Mouse (Mus musculus): ENCODE results near the gene Tnip1. TPM values are rescaled to one million over a fixed set of nuclear protein-coding genes. Genes with fewer than 3 reads are reported as not detected.
A peak's percentile ranks its signal among the peaks of the same experiment; 100 is the strongest.

Tnip1 gene
- polyA plus RNA-seq, 1 experiment from 2014 or later = 19.6 TPM

DNA sequence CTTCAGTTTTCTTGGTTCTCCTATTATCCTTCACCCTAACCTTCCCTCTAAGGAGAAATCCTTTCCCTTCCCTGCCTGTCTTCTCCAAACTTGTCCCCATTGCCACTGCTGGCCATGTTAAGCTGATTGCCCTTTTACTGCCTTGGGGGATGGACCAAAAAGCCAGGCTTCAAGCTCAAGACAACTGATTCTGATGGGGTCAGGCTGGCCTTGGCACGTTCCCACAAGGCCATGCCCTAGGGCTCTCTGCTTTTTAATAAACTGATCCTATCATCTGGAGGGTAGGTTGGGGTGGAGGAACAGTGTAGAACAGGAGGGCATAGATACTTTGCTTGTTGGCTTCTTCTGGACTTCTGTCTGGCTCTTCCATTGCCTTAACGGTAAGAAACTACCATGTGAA is 77.3 kb downstream of the Tnip1 start:
- Histone ChIP-seq H3K36me3 (ENCODE audit: control insufficient read depth, insufficient read depth, low read length) (no peaks in the 10 kb centered on the region), H3K27ac (ENCODE audit: low read depth, low read length) (no peak overlapping the region), H3K9ac (ENCODE audit: low read depth, low read length) (no peak overlapping the region), H3K27me3 (replicated peaks; ENCODE audit: control insufficient read depth, insufficient read depth, low read length) (no peaks in the 10 kb centered on the region), H3K4me1 (ENCODE audit: control insufficient read depth, insufficient read depth, low read depth, low read length) (no peaks in the 10 kb centered on the region), H3K4me3 (ENCODE audit: low read length) (no peak overlapping the region), H3K9me3 (ENCODE audit: control insufficient read depth, low read length) (no peaks in the 10 kb centered on the region), H3K4me2 (ENCODE audit: low read length) (no peak overlapping the region)
- 88% methylated on average over 2 of the region's 2 CpGs for WGBS
- ATAC-seq = no peak

- Histone ChIP-seq H3K9ac (ENCODE audit: low read depth, low read length) (no peak overlapping the region), H3K27ac (ENCODE audit: low read depth, low read length) (no peak overlapping the region), H3K4me2 (ENCODE audit: low read length) (no peak overlapping the region), H3K4me3 (ENCODE audit: low read length) (no peak overlapping the region), H3K36me3 (ENCODE audit: control insufficient read depth, insufficient read depth, low read length) (no peaks in the 10 kb centered on the region), H3K4me1 (ENCODE audit: control insufficient read depth, insufficient read depth, low read depth, low read length) (no peaks in the 10 kb centered on the region), H3K27me3 (replicated peaks; ENCODE audit: control insufficient read depth, insufficient read depth, low read length) (no peaks in the 10 kb centered on the region), H3K9me3 (ENCODE audit: control insufficient read depth, low read length) (no peaks in the 10 kb centered on the region)
- WGBS = 22% methylated on average over 5 of the region's 5 CpGs
- ATAC-seq = no peak
Observed at GRCm38 (mm10) chr11:54884937-54885336, 77.8 kb downstream of the Tnip1 start.

- Histone ChIP-seq H3K4me2 (ENCODE audit: low read length) (no peak overlapping the region), H3K4me1 (ENCODE audit: control insufficient read depth, insufficient read depth, low read depth, low read length) (no peaks in the 10 kb centered on the region), H3K9me3 (ENCODE audit: control insufficient read depth, low read length) (no peaks in the 10 kb centered on the region), H3K9ac (ENCODE audit: low read depth, low read length) (no peak overlapping the region), H3K27me3 (replicated peaks; ENCODE audit: control insufficient read depth, insufficient read depth, low read length) (no peaks in the 10 kb centered on the region), H3K27ac (ENCODE audit: low read depth, low read length) (no peak overlapping the region), H3K36me3 (ENCODE audit: control insufficient read depth, insufficient read depth, low read length) (no peaks in the 10 kb centered on the region), H3K4me3 (ENCODE audit: low read length) (no peak overlapping the region)
- WGBS = 69% methylated on average over 5 of the region's 5 CpGs
- ATAC-seq = no peak
Observed at GRCm38 (mm10) chr11:54884197-54884828, 78.4 kb downstream of the Tnip1 start.

DNA sequence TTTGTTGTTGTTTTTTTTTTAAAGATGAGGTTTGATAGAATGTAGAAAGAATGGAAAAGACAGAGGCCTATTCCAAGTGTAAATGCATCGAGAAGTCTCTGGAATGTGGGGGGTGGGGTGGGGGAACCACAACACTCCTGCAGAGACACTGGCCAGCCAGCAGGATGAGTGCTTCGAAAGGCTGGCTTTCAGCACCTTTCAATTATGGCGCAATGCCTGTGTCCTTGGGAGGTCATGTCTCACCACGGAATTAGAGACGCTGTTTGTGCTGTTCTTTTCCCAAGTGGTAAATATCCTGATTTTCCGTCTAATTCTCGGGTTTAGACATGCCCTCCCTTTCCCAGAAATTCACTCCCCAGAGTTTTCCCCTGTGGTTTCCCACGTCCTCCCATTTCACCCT is 80.0 kb downstream of the Tnip1 start:
- Histone ChIP-seq H3K4me1 (ENCODE audit: control insufficient read depth, insufficient read depth, low read depth, low read length) (no peaks in the 10 kb centered on the region), H3K9ac (ENCODE audit: low read depth, low read length) (no peak overlapping the region), H3K4me3 (ENCODE audit: low read length) (no peak overlapping the region), H3K27ac (ENCODE audit: low read depth, low read length) (no peak overlapping the region), H3K4me2 (ENCODE audit: low read length) (no peak overlapping the region), H3K27me3 (replicated peaks; ENCODE audit: control insufficient read depth, insufficient read depth, low read length) (no peaks in the 10 kb centered on the region), H3K9me3 (ENCODE audit: control insufficient read depth, low read length) (no peaks in the 10 kb centered on the region), H3K36me3 (ENCODE audit: control insufficient read depth, insufficient read depth, low read length) (no peaks in the 10 kb centered on the region)
- WGBS = 43% methylated on average over 8 of the region's 8 CpGs
- no peak for ATAC-seq

- 4% methylated on average over 2 of the region's 2 CpGs for WGBS
- H3K27me3 ChIP-seq (replicated peaks; ENCODE audit: control insufficient read depth, insufficient read depth, low read length) = no peaks in the 10 kb centered on the region
Observed at GRCm38 (mm10) chr11:54881051-54881474, 81.7 kb downstream of the Tnip1 start.

GRCm38 (mm10) chr11:54879922-54880321 is 82.8 kb downstream of the Tnip1 start:
- no peak overlapping the region for H3K4me3 ChIP-seq (ENCODE audit: low read length)
- H3K4me1 ChIP-seq (ENCODE audit: control insufficient read depth, insufficient read depth, low read depth, low read length) = no peaks in the 10 kb centered on the region
- no peaks in the 10 kb centered on the region for H3K36me3 ChIP-seq (ENCODE audit: control insufficient read depth, insufficient read depth, low read length)
- H3K9ac ChIP-seq (ENCODE audit: low read depth, low read length) = no peak overlapping the region
- no peaks in the 10 kb centered on the region for H3K27me3 ChIP-seq (replicated peaks; ENCODE audit: control insufficient read depth, insufficient read depth, low read length)
- no peaks in the 10 kb centered on the region for H3K9me3 ChIP-seq (ENCODE audit: control insufficient read depth, low read length)
- WGBS = 84% methylated on average over 10 of the region's 10 CpGs
- no peak overlapping the region for H3K4me2 ChIP-seq (ENCODE audit: low read length)
- H3K27ac ChIP-seq (ENCODE audit: low read depth, low read length) = no peak overlapping the region
- no peak for ATAC-seq

More at GRCm38 (mm10) chr11:54881051-54881474, 81.7 kb downstream of the Tnip1 start:
- Histone ChIP-seq H3K4me1 (ENCODE audit: control insufficient read depth, insufficient read depth, low read depth, low read length) (no peaks in the 10 kb centered on the region), H3K9me3 (ENCODE audit: control insufficient read depth, low read length) (no peaks in the 10 kb centered on the region), H3K4me3 (ENCODE audit: low read length) (no peak overlapping the region), H3K4me2 (ENCODE audit: low read length) (no peak overlapping the region), H3K9ac (ENCODE audit: low read depth, low read length) (no peak overlapping the region), H3K36me3 (ENCODE audit: control insufficient read depth, insufficient read depth, low read length) (no peaks in the 10 kb centered on the region), H3K27ac (ENCODE audit: low read depth, low read length) (no peak overlapping the region)
- no peak for ATAC-seq

DNA sequence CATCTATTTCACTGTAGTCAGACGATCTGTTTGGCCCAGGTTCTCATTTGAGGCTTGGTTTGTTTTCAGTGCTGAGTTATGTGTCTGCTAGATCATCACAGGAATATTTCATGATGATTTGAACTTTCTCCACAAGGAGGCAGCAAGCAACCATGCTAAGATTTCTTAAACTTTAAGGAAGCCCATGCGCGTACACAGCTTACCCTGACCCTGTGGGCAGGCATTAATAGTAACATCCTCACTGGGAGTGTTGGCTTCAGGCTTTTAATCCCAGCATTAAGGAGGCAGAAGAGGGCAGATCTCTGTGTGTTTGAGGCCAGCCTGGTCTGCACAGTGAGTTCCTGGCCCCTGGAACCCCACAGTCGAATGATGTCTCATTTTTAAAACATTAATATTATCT is 83.3 kb downstream of the Tnip1 start:
- WGBS = 38% methylated on average over 4 of the region's 4 CpGs
- Histone ChIP-seq H3K9ac (ENCODE audit: low read depth, low read length) (no peak overlapping the region), H3K4me3 (ENCODE audit: low read length) (no peak overlapping the region), H3K9me3 (ENCODE audit: control insufficient read depth, low read length) (no peaks in the 10 kb centered on the region), H3K27me3 (replicated peaks; ENCODE audit: control insufficient read depth, insufficient read depth, low read length) (no peaks in the 10 kb centered on the region), H3K4me2 (ENCODE audit: low read length) (no peak overlapping the region), H3K36me3 (ENCODE audit: control insufficient read depth, insufficient read depth, low read length) (no peaks in the 10 kb centered on the region), H3K4me1 (ENCODE audit: control insufficient read depth, insufficient read depth, low read depth, low read length) (no peaks in the 10 kb centered on the region), H3K27ac (ENCODE audit: low read depth, low read length) (no peak overlapping the region)
- 0 out of 2 replicates have a peak, but pooled peaks have one; percentile 63 for ATAC-seq

DNA sequence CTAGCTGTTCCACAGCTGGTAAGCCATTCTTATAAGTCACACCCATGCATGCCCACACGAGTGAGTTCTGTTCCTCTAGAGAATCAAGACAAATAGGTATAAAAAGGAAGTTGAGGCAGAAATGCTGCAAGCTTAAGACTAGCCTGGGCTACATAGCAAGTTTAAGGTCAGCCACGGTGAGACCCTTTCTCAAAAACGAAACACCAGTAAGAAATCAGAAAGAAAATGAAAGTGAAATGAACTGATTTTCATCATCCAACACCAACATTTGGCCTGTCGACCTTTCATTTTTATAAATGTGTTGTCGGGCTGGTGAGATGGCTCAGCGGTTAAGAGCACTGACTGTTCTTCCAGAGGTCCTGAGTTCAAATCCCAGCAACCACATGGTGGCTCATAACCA is 83.8 kb downstream of the Tnip1 start:
- Histone ChIP-seq H3K27ac (ENCODE audit: low read depth, low read length) (no peak overlapping the region), H3K4me1 (ENCODE audit: control insufficient read depth, insufficient read depth, low read depth, low read length) (no peaks in the 10 kb centered on the region), H3K9ac (ENCODE audit: low read depth, low read length) (no peak overlapping the region), H3K9me3 (ENCODE audit: control insufficient read depth, low read length) (no peaks in the 10 kb centered on the region), H3K4me2 (ENCODE audit: low read length) (no peak overlapping the region), H3K4me3 (ENCODE audit: low read length) (no peak overlapping the region), H3K27me3 (replicated peaks; ENCODE audit: control insufficient read depth, insufficient read depth, low read length) (no peaks in the 10 kb centered on the region), H3K36me3 (ENCODE audit: control insufficient read depth, insufficient read depth, low read length) (peaks cover 3% of the 10 kb centered on the region; the same call in 1 of the 2 replicates)
- 84% methylated on average over 6 of the region's 6 CpGs for WGBS
- ATAC-seq = no peak

DNA sequence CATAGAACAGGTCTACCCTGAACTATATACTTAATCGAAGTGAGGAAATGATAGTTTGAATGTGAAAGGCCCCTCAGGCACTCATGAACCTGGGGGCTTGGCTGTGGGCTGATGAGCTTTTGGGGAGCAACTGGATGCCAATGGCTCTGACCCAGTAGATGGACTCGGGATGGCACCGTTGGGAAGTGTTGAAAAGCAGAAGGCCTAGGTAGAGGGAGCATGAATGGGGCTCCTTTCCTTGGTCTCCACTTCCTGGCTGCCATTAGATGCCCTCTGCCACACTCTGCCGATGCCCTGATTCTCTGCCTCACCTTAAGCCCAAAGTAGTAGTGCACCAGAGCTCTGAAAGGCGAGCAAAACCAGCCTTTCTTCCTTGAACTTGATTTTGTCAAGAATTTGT is 86.7 kb downstream of the Tnip1 start:
- ATAC-seq = no peak
- Histone ChIP-seq H3K4me3 (ENCODE audit: low read length) (no peak overlapping the region), H3K9ac (ENCODE audit: low read depth, low read length) (no peak overlapping the region), H3K4me2 (ENCODE audit: low read length) (no peak overlapping the region), H3K4me1 (ENCODE audit: control insufficient read depth, insufficient read depth, low read depth, low read length) (no peaks in the 10 kb centered on the region), H3K27me3 (replicated peaks; ENCODE audit: control insufficient read depth, insufficient read depth, low read length) (no peaks in the 10 kb centered on the region), H3K27ac (ENCODE audit: low read depth, low read length) (no peak overlapping the region), H3K36me3 (ENCODE audit: control insufficient read depth, insufficient read depth, low read length) (peaks cover 17% of the 10 kb centered on the region), H3K9me3 (ENCODE audit: control insufficient read depth, low read length) (no peaks in the 10 kb centered on the region)
- WGBS = 94% methylated on average over 5 of the region's 5 CpGs

Data from hindbrain, embryonic 16.5 days (tissue).